Mouse (Mus musculus) inflammation-experienced regulatory T-cells (primary cell): ENCODE data around the gene Vmn1r205. TPM values are rescaled to one million over a fixed set of nuclear protein-coding genes. Genes with fewer than 3 reads are reported as not detected.

Experiments used
- polyA plus RNA-seq, 2 experiments: library from polyadenylated mRNA; unstranded; fragments of 100-300 nt; shearing (Covaris generic); gene quantifications; one replicate each; pipeline ENCODE4 v1.2.1; 2017

Vmn1r205 gene
- polyA plus RNA-seq = not detected

DNA sequence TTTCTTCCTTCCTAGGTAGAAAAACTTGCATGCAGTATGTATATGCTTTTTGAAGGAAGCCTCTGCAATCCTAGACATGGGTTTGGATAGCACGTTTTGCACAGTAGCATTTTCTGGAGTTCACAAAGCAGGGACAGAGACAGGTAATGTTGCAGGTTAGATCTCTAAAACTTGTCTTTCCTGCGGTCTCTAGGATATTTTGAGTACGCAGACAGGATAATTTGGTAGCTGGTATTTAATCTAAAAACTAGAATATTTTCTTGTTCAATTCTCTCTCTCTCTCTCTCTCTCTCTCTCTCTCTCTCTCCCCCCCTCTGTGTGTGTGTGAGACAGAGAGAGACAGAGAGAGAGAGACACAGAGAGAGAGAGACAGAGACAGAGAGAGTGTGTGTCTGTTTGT, at the start of gene Vmn1r205:
Vmn1r205 (minus strand) TSS at position 101 of the 400 bp plus-strand sequence.

DNA sequence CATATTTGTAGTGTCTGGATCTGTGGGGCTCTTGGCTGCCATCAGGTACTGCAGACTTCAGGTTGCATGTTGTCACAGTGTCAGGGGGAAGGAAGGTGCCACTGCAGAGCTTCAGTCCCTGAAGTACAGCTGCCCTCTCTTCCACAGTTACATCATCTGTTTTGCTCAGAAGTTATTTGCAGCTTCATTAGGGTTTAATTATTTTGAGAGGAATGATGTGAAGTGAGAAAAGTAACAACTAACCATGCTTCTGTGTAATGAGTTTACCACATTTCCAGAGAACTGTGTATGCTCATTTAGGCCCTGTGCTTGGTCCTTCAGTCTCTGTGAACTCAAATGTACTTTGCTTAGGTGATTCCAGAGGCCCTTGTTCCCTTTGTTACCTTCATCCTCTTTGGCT, 31.4 kb upstream of the Vmn1r205 start, which contains the start of gene Vmn1r206:
Vmn1r206 (minus strand) TSS at position 101 of the 400 bp plus-strand sequence.

DNA sequence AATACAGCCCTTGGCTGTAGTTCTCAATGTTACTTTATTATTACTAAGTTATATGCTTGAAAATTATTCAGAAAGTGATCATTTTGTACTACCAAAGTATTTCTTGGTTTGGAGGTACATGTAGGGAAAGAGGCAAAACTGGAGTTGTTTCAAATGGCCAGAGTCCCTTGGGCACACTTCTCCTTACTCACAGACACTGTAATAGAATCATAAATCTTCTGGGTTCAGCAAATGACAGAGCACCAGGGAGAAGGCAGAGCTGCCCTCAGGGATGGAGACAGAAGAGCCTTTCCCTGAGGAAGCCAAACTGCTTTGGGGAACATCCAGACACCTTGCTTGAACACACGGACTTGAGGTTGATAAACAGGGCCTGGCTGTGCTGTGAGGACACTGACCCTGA, 39.9 kb downstream of the Vmn1r205 start, which contains the start of gene Vmn1r204:
Vmn1r204 (plus strand) TSS at position 301 of the 400 bp plus-strand sequence.

Other genes starting within 250 kb of the Vmn1r205 start
- under 1 TPM; 0.10 to 0.34 TPM for gene Vmn1r198, start 242.6 kb downstream of the Vmn1r205 start, polyA plus RNA-seq
- 1 to 10 TPM in 1 of 2 experiments, not detected in 1; 2.2 TPM for gene Vmn1r199, start 213.2 kb downstream of the Vmn1r205 start, polyA plus RNA-seq
- under 1 TPM; 0.10 to 0.93 TPM for gene Vmn1r200, start 202.6 kb downstream of the Vmn1r205 start, polyA plus RNA-seq
- gene Vmn1r201, start 121.1 kb downstream of the Vmn1r205 start, polyA plus RNA-seq = under 1 TPM; 0.04 to 0.06 TPM
- under 1 TPM in 1 of 2 experiments, not detected in 1; 0.06 TPM for gene Vmn1r202, start 87.6 kb downstream of the Vmn1r205 start, polyA plus RNA-seq
- under 1 TPM; 0.16 to 0.28 TPM for gene Vmn1r203, start 74.9 kb downstream of the Vmn1r205 start, polyA plus RNA-seq
- gene Vmn1r204, start 39.8 kb downstream of the Vmn1r205 start, polyA plus RNA-seq = not detected
- gene Vmn1r206, start 31.3 kb upstream of the Vmn1r205 start, polyA plus RNA-seq = not detected
- gene Vmn1r207-ps, start 136.6 kb upstream of the Vmn1r205 start, polyA plus RNA-seq = under 1 TPM; 0.12 to 0.76 TPM
- gene Vmn1r208, start 184.4 kb upstream of the Vmn1r205 start, polyA plus RNA-seq = 1 to 10 TPM in 1 of 2 experiments, under 1 TPM in 1; 0.20 to 1.1 TPM
- gene Vmn1r209, start 216.7 kb upstream of the Vmn1r205 start, polyA plus RNA-seq = under 1 TPM; 0.06 to 0.56 TPM
- 1 to 10 TPM in 1 of 2 experiments, under 1 TPM in 1; 0.34 to 1.1 TPM for gene Vmn1r210, start 238.3 kb upstream of the Vmn1r205 start, polyA plus RNA-seq